Mouse (Mus musculus) neural tube, embryonic 11.5 days (tissue): ENCODE data around the gene Gm4969. TPM values are rescaled to one million over a fixed set of nuclear protein-coding genes. Genes with fewer than 3 reads are reported as not detected.

Experiments
- ATAC-seq: fragments of 200-750 bp; cut with Nextera tagmentation; 2 replicates; pipeline ENCODE4 v1.8.0; 2017; ENCODE audit warnings: moderate number of reproducible peaks, mild to moderate bottlenecking, moderate TSS enrichment, moderate library complexity; ENCODE audit not compliant: insufficient read depth, low FRiP score, low TSS enrichment
- DNase-seq: peaks from one replicate; pipeline ENCODE4 v3.0.0-alpha.2; 2015; ENCODE audit warnings: low spot score
- H3K27ac ChIP-seq: fragments of 300-500 bp; sonication (generic); 2 replicates; pipeline ENCODE4 v1.5.1; 2014; ENCODE audit warnings: low read depth, mild to moderate bottlenecking, low read length
- H3K27me3 ChIP-seq: fragments of 300-500 bp; sonication (generic); 2 replicates; pipeline ENCODE4 v1.6.1; 2014; ENCODE audit warnings: mild to moderate bottlenecking, low read length, mixed read lengths; ENCODE audit not compliant: control insufficient read depth, insufficient read depth
- H3K36me3 ChIP-seq: fragments of 300-500 bp; sonication (generic); 2 replicates; pipeline ENCODE4 v1.6.1; 2014; ENCODE audit warnings: mild to moderate bottlenecking, low read length, moderate library complexity, mixed read lengths; ENCODE audit not compliant: control insufficient read depth, insufficient read depth
- H3K4me1 ChIP-seq: fragments of 300-500 bp; sonication (generic); 2 replicates; pipeline ENCODE4 v1.6.1; 2014; ENCODE audit warnings: low read length, mixed read lengths; ENCODE audit not compliant: control insufficient read depth, insufficient read depth
- H3K4me2 ChIP-seq: fragments of 300-500 bp; sonication (generic); 2 replicates; pipeline ENCODE4 v1.6.1; 2014; ENCODE audit warnings: low read depth, mild to moderate bottlenecking, moderate library complexity
- H3K4me3 ChIP-seq: fragments of 300-500 bp; sonication (generic); 2 replicates; pipeline ENCODE4 v1.5.1; 2014; ENCODE audit warnings: low read depth, low read length
- H3K9ac ChIP-seq: fragments of 300-500 bp; sonication (generic); 2 replicates; pipeline ENCODE4 v1.6.1; 2014; ENCODE audit warnings: mild to moderate bottlenecking, low read length
- H3K9me3 ChIP-seq: fragments of 300-500 bp; sonication (generic); 2 replicates; pipeline ENCODE4 v1.6.1; 2016; ENCODE audit warnings: low read length; ENCODE audit not compliant: control insufficient read depth
- WGBS: fragments of 180-500 bp; shearing (Covaris S2); extraction: QIAGEN DNeasy Blood & Tissue Kit; methylation state at CpG from one replicate; pipeline ENCODE4 v1.1.7; 2014; 5-methylcytosine and 5-hydroxymethylcytosine counted together
- polyA plus RNA-seq: library from polyadenylated mRNA; unstranded; fragments of >200 nt; fragmentation: Nextera tagmentation; extraction: Ambion mirVana; gene quantifications from 2 replicates; pipeline ENCODE4 v1.2.1, GENCODE M21; 2014

The Gm4969 gene
- polyA plus RNA-seq, 1 experiment from 2014 or later, result 1.3 TPM

DNA sequence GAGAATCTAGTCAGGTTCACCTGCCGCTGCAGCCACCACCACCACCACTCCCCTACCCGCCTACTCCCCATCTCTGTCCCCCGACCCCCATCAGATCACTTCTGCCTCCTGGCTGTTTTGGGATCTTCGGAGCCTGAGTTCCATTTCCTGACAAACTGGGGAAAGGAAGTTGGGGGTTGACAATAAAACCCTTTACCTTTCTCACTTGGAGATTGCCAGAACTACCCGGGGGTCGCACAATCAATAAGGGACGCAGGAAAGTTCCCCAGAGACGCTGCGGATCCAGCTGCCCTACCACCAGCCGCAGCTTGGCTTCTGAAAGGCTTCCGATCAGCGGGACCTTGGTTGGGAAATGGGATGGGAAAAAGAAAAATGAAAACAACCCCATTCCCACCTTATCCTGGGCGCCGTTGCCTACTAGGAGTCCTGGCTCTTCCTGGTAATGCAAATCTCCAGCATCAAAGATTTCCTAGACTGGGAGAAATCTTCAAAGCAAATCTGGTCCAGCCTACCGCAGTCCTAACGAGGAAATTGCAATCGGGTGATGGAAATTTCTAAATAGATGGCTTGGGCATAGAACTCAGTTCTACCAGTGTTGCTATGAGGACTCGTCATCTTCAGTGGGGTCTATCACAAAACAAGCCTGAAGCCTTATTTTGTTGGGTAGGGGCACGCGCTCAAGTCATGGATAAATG lies 30.2 kb upstream of the Gm4969 start:
- Histone ChIP-seq H3K9me3 (no peaks in the 10 kb centered on the region), H3K4me1 (peaks cover 15% of the 10 kb centered on the region), H3K27me3 (no peaks in the 10 kb centered on the region), H3K36me3 (peaks cover 5% of the 10 kb centered on the region; the same call in 1 of the 2 replicates), H3K9ac (peak overlapping the region; percentile 39), H3K27ac (0 out of 2 replicates have a peak overlapping the region, but pooled peaks have one; percentile 3), H3K4me3 (peak overlapping the region; percentile 57), H3K4me2 (peak overlapping the region; percentile 90)
- ATAC-seq (no peak), DNase-seq (no peak)
- WGBS, result 13% methylated on average over 20 of the region's 20 CpGs

DNA sequence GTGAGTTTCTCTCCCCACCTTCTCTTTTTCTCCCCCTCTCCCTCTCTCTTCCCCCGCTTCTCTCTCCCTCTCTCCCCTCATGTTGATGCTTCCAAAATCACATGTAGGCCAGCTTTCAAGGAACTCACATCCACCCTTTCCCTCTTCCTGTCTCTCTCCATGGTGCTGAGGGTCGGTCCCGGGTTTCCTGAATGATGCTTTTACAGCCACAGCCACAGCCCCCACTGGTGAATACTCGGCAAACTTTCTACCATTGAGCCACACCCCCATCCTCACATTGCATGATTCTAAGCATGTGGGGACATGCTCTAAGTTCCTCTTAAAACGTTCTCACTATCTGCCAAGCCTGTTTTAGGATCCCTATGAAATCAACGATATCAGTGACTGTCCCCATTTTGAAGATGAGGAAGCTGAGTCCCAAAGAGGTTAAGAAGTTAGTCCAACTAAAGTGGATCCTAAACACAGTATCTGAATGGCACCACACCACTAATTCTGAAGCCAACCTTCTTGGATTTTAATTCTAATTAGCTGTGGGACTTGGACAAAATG lies 29.4 kb upstream of the Gm4969 start:
- Histone ChIP-seq H3K9ac (no peak overlapping the region), H3K4me2 (no peak overlapping the region; the same call in 1 of the 2 replicates), H3K27me3 (no peaks in the 10 kb centered on the region), H3K9me3 (no peaks in the 10 kb centered on the region), H3K4me3 (no peak overlapping the region), H3K4me1 (peaks cover 15% of the 10 kb centered on the region), H3K36me3 (no peaks in the 10 kb centered on the region; the same call in 1 of the 2 replicates), H3K27ac (no peak overlapping the region)
- WGBS, result 53% methylated on average over 6 of the region's 6 CpGs
- ATAC-seq (no peak), DNase-seq (no peak)

DNA sequence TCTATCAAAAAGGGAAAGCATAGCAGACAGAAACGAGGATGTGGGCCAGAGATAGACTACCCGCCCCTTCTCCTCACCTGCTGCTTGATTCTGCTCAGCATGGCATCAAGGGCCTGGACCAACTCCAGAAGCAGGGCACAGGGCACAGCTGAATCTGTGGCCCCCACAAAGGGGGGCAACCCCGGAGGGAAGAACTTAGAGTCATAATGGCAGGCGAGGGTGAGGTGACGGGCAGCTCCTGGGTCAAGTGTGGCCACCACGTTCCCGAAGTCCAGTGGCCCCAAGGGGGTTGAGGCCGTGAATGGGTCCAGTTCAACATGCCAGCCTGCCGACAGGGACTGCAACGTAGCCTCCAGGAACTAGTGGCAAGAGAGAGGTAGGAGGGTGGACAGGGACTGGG lies 28.6 kb upstream of the Gm4969 start:
- WGBS, result 89% methylated on average over 10 of the region's 10 CpGs
- Histone ChIP-seq H3K27me3 (no peaks in the 10 kb centered on the region), H3K27ac (no peak overlapping the region), H3K9me3 (no peaks in the 10 kb centered on the region), H3K9ac (no peak overlapping the region), H3K36me3 (no peaks in the 10 kb centered on the region; the same call in 1 of the 2 replicates), H3K4me1 (peaks cover 15% of the 10 kb centered on the region), H3K4me2 (no peak overlapping the region), H3K4me3 (no peak overlapping the region)
- ATAC-seq (no peak), DNase-seq (no peak)

DNA sequence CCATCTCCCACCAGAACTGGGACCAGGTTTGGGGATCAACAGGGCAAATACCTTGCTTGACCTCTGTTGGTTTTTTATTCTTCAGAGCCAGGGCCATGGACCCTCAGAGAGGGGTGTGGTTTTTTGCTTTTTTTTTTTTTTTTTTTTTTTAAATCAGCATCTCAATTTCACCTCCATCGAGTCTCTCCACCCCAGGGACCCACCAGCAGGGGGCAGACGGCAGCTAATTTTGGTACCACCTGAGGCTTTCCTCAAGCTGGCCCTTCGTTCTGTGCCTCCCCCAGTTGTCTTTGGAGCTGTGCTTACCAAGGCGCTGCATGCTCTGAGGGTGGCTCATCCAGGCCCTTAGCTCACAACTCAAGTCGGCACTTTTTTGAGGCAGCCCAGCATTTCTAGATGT lies 19.2 kb upstream of the Gm4969 start:
- Histone ChIP-seq H3K9ac (no peak overlapping the region), H3K36me3 (peaks cover 12% of the 10 kb centered on the region), H3K4me1 (no peaks in the 10 kb centered on the region), H3K4me2 (no peak overlapping the region), H3K27me3 (no peaks in the 10 kb centered on the region), H3K4me3 (no peak overlapping the region), H3K27ac (no peak overlapping the region), H3K9me3 (no peaks in the 10 kb centered on the region)
- ATAC-seq, result no peak
- WGBS, result 65% methylated on average over 5 of the region's 5 CpGs
- DNase-seq, result peak; percentile 44

DNA sequence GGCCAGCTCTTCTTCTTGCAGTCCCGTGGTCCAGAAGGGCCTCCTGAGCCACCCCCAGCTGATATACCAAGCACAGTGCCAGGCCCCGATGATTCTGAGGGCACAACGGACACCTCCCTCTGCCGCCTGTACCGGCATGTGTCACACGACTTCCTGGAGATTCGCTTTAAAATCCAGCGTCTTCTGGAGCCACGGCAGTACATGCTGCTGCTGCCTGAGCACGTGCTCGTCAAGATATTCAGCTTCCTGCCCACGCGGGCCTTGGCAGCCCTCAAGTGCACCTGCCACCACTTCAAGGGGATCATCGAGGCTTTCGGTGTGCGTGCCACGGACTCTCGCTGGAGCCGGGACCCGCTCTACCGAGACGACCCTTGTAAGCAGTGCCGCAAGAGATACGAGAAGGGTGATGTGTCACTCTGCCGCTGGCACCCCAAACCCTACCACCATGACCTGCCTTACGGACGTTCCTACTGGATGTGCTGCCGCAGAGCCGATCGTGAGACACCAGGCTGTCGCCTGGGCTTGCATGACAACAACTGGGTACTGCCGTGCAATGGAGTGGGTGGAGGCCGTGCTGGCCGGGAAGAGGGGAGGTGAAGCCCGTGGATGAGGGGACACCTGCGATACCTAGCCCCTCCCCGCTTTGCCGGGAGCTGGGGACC lies 18.6 kb upstream of the Gm4969 start:
- Histone ChIP-seq H3K9ac (no peak overlapping the region), H3K4me2 (no peak overlapping the region), H3K27ac (no peak overlapping the region), H3K36me3 (peaks cover 12% of the 10 kb centered on the region), H3K4me1 (0 out of 2 replicates have a peak, but pooled peaks cover 3% of the 10 kb centered on the region), H3K27me3 (no peaks in the 10 kb centered on the region), H3K4me3 (no peak overlapping the region), H3K9me3 (no peaks in the 10 kb centered on the region)
- DNase-seq (no peak), ATAC-seq (no peak)
- WGBS, result 95% methylated on average over 38 of the region's 38 CpGs

DNA sequence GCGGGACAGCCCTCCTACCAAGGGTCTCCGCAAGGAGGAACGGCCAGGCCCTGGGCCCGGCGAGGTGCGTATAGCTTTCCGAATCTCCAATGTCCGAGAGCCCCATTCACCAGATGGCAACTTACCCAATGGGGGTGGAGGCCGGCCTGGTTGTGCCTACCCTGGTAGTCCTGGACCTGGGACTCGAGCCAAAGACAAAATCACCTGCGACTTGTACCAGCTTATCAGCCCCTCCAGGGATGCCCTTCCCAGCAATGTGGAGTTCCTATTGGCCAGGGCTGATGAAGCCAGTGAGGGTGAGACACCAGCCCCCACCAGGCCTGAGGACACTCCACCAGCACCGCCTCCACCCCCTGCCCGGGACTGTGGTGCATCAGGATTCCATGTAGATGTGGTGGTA lies 18.0 kb upstream of the Gm4969 start:
- ATAC-seq (no peak), DNase-seq (no peak)
- Histone ChIP-seq H3K4me2 (no peak overlapping the region), H3K4me3 (no peak overlapping the region), H3K4me1 (0 out of 2 replicates have a peak, but pooled peaks cover 3% of the 10 kb centered on the region), H3K27ac (no peak overlapping the region), H3K9ac (no peak overlapping the region), H3K27me3 (no peaks in the 10 kb centered on the region), H3K36me3 (peaks cover 12% of the 10 kb centered on the region), H3K9me3 (no peaks in the 10 kb centered on the region)
- 96% methylated on average over 13 of the region's 13 CpGs for WGBS

DNA sequence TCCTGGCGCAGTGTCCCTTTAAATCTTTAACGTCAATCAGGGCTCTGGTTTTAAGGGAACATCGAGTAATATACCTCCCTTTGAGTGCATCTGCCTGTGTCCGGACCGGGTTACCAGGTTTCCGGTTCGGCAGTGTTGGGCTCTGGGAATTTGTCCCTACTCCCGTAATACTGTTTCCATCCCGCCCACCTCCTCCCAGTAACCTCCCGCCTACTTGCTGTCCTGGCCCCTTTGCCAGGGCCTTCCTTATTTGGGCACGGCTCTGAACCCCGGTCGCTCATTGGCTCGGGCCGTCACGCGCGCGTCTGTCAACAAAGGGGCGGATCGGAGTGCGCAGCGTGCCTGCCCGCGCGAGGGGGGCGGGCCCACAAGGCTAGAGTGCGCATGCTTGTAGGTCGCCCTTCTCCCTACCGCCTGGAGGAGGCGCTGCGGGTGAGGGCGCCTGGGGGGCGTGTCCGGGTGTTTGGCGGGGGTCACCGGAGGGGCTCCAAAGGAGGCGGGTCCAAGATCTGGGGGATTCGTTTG lies 13.2 kb upstream of the Gm4969 start:
- Histone ChIP-seq H3K4me2 (peak overlapping the region; percentile 57), H3K27me3 (no peaks in the 10 kb centered on the region), H3K27ac (peak overlapping the region; percentile 77), H3K9me3 (no peaks in the 10 kb centered on the region), H3K9ac (peak overlapping the region; percentile 52), H3K4me3 (peak overlapping the region; percentile 33), H3K36me3 (peaks cover 5% of the 10 kb centered on the region; the same call in 1 of the 2 replicates), H3K4me1 (0 out of 2 replicates have a peak, but pooled peaks cover 3% of the 10 kb centered on the region)
- peak; percentile 99 for DNase-seq
- WGBS, result under 1% methylated on average over 39 of the region's 39 CpGs
- peak; percentile 98 for ATAC-seq

DNA sequence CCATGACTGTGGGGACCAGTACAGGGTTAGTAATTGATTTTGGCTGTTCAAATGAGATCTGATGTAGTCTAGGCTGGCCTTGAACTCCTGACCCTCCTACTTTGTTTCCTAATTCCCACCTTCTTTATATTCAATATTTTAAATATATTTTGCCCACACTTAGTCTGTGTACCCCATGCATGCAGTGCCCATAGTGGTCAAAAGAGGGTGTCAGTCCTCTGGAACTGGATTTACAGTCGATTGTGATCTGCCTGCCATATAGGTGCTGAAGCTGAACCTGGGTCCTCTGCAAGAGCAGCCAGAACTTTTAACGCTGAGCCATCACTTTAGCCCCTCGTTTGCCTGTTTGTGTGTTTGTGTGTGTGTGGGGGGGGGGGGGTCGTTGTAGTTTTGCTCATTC lies 12.5 kb upstream of the Gm4969 start:
- 0 out of 2 replicates have a peak, but pooled peaks cover 2% of the 10 kb centered on the region for H3K36me3 ChIP-seq
- peak overlapping the region; percentile 27; the same call in 1 of the 2 replicates for H3K4me3 ChIP-seq
- H3K27ac ChIP-seq, result peak overlapping the region; percentile 77
- no peak overlapping the region; the same call in none of the 2 replicates for H3K9ac ChIP-seq
- H3K9me3 ChIP-seq, result no peaks in the 10 kb centered on the region
- ATAC-seq (no peak), DNase-seq (no peak)
- 36% methylated on average over 4 of the region's 4 CpGs for WGBS
- H3K4me2 ChIP-seq, result peak overlapping the region; percentile 57
- no peaks in the 10 kb centered on the region for H3K27me3 ChIP-seq
- 0 out of 2 replicates have a peak, but pooled peaks cover 3% of the 10 kb centered on the region for H3K4me1 ChIP-seq
